Mouse (Mus musculus) neural tube, embryonic 10.5 days (tissue): Measurements from ENCODE around the gene Itgb7.

Experiments
- DNase-seq: peaks from one replicate; pipeline ENCODE4 v3.0.0-alpha.2; 2017; ENCODE audit warnings: low spot score; ENCODE audit errors: extremely low spot score

The Itgb7 gene

DNA sequence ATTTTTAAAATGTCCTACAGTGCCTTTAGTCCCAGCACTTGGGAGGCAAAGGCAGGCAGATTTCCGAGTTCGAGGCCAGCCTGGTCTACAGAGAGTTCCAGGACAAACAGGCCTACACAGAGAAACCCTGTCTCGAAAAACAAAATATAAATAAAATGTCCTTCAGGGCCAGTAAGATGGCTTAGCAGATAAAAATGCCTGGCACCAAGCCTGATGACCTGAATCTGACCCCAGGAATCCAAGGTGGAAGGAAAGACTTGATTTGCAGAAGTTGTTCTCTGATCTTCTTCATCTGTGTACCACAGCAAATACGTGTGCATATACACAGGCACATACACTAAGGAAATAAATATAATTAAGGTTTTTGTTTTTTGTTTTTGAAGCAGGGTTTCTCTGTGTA, 36.4 kb downstream of the Itgb7 start:
- no peak for DNase-seq

DNA sequence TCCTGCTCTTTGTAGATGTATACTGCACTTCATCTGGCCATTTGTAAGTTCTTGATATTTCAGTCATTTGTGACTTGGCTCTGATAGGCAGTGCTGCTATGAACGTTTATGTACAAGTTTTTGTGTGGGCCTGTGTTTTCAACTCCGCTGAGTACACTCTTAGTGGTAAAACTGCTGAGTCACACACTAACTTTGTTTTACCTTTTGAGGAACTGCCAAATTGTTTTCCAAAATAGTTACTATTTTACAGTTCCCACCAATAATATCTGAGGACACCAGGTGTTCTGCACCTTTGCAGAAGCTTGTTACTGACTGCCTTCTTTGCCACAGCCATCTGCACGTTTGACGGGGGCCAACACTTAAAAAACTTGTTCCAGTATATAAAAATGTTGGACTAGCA, 37.3 kb downstream of the Itgb7 start:
- DNase-seq, result no peak

- DNase-seq, result no peak
These were observed 38.1 kb downstream of the Itgb7 start for GRCm38 (mm10) chr15:102193652-102194051.

GRCm38 (mm10) chr15:102192820-102193386, 38.8 kb downstream of the Itgb7 start:
- no peak for DNase-seq

GRCm38 (mm10) chr15:102192271-102192812, 39.4 kb downstream of the Itgb7 start:
- DNase-seq, result no peak

DNA sequence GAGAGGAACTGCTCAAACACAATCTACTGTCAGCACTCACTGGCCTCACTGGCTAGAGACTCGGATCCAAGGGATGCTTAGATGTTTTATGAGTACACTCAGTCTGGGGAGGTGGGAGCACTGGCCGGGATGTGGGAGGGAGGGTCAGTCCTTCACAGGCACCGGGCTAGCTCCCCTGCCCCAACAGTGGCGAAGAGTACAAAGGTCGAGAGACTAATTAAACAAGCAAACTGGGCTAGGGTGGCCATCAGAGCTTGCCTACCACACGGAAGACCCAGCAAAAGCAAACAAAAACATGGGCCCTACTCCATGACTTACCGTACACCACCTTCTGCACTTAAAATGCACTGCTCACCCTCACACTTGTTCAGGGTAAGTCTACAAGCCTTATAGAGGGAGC, 40.0 kb downstream of the Itgb7 start:
- DNase-seq, result no peak

GRCm38 (mm10) chr15:102188883-102189282, 42.9 kb downstream of the Itgb7 start:
- DNase-seq, result no peak

DNA sequence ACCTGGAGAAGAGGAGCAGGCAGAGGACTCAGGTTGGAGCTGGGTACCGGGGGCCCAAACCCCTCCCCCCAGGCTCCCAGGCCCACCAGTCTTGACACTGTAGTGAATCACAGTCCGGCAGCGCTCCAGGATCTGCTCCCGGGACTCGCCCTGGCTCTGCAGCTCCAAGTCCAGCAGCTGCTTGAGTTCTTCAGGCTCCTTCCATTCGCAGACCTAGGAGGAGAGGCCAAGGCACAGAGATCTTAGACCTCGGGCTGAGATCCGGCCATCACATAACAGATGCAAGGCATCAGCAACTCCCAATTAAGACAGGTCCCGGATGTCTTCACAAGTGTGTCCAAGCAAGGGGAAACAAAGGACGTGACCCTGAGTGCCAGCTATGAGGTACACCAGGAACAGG, 43.6 kb downstream of the Itgb7 start:
- no peak for DNase-seq

GRCm38 (mm10) chr15:102186239-102186638, 45.5 kb downstream of the Itgb7 start:
- no peak for DNase-seq

DNA sequence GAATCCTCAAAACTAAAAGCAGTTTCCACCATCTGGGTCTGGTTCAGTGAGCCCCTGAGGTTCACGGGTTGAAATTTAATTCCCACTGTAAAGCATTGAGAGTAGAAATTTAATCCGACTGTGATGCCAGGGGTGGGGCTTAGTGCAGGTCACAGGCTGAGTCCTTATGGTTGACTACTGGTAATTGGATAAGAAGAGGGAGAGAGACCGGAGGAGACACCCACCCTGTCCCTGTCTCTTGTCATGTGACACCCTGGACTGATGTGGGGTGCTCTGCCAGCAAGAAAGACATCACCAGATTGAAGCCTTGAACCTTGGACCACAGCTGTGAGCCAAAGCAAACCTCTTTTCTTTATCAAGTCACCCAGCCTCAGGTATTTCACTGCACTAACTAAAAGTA, 48.7 kb downstream of the Itgb7 start:
- no peak for DNase-seq

- DNase-seq, result no peak
These were observed 51.8 kb downstream of the Itgb7 start for GRCm38 (mm10) chr15:102179924-102180323.

DNA sequence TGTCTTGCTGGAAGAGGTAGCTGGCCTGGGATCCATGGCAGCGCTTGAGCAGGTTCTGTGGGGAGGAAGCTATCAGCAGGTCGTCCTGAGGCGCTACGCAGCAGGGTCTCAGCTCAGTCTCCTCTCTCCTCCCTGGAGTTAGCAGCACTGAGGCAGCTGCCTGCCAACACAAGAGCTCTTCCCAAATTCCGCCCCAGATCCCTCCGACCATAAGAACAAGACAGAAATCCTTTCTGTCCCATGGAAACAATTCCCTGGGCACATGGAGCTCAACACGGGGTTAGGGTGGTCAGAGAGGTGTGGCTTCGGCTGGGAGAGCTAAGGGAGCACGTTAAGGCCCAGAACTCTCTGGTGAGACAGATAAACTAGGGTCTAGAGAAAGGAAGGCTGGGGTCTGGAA, 52.6 kb downstream of the Itgb7 start:
- DNase-seq, result no peak

DNA sequence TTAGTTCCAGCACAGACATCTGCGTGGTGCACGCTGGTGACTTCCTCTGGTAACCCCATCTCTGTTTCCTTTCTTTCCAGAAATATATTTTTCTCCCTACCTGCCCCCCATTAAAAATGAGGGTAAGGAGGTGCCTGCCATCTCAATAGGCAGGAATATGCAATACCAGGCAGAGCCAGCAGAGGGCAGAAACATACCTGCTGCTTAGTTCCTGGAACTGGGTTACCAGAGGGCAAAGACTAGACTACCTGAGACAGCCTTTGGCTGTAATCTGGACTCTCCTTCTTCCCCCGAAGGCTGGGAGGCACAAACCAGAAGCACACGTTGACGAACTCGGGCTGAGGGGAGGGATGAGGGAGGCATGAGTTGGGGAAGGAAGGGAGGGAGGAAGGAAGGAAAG, 53.5 kb downstream of the Itgb7 start:
- DNase-seq, result peak; percentile 81

DNA sequence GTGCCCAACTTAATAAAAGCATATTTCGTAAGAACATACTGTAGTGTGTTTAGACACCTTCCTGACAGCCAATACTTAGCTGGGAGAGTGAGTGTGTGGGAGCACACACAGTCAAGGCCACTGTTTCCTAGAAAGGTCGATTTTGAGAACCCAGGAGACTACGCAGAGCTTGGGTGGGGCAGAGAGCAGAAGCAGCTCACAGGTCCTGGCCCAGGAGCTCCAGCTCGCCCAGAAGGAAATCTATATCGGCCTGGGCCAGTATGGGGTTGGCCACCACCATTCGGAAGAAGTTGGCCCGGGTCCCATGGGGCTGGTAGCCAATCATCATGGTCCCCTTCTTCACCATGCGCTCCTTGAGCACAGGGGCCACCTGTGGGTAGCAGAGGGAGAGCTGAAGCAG, 54.3 kb downstream of the Itgb7 start:
- DNase-seq, result no peak

DNA sequence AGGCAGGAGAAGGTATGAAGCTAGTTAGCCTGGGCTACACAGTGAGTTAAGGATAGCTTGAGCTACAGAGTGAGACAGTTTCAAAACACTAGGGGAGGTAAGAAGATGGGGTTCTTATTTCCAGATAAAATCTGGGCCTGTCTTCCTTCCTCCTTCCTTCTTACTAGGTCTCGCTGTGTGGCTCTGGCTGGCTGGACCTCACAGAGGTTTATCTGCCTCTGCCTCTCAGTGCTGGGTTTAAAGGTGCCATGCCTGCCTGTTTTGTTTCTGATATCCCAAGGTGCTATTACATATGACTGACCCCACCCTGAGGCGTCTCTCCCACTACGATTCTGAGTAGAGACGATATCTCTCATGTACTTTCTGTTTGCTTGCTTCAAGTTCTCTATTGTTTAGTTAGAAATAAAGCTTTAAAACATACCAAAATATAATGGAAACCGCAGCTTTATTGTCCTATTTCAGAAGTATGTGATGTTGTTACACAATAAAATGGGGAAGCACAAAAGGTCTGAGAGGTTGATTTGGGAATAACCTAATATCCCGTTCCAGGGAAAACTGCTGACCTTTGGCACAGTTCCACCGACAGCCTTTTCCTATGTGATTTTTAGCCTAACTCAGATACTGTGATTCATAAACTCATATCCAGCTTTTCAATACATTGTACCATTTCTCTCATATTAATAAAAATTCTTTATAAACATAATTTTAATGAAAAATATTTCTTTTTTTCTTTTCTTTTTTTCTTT, 55.0 kb downstream of the Itgb7 start:
- no peak for DNase-seq

- DNase-seq, result no peak
These were observed 55.9 kb downstream of the Itgb7 start for GRCm38 (mm10) chr15:102175736-102176319.

- DNase-seq, result no peak
These were observed 58.2 kb downstream of the Itgb7 start for GRCm38 (mm10) chr15:102173581-102173980.

- DNase-seq, result no peak
These were observed 62.7 kb downstream of the Itgb7 start for GRCm38 (mm10) chr15:102169064-102169463.

DNA sequence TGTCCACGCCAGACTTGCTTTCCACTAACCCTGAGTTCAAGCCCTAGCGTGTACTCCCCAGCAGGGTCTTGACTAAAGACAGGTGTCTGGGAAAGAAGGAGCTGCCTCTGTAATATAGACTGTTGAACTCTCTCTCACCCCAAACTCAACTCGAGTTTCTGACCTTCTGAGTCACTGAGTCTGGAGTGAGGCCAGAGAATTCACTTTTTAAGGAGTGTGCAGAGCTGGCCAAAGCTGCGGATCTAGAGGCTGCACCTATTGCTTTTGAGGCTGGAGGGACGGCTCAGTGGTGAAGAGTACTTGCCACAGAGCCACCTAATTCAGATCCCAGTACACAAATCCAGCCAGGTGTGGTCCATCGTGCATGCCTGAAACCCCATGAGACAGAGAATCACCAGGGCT, 64.1 kb downstream of the Itgb7 start:
- no peak for DNase-seq
